Mouse (Mus musculus) megakaryocyte, embryonic 14.5 days (primary cell): Measurements from ENCODE around the gene Poc1a.

ENCODE experiments used
- FLI1 ChIP-seq: IDR thresholded peaks from 2 replicates; pipeline ENCODE4 v1.6.1; 2012; ENCODE audit warnings: low read length, inconsistent platforms, mixed read lengths
- GATA1 ChIP-seq: IDR thresholded peaks from 3 replicates; pipeline ENCODE4 v1.6.1; 2012; ENCODE audit warnings: mixed read lengths, low read length, inconsistent platforms, borderline replicate concordance

- TF ChIP-seq GATA1: no peak
- no peak for TF ChIP-seq FLI1
Observed at GRCm38 (mm10) chr9:106365333-106365732, 84.5 kb downstream of the Poc1a start.
